Mouse (Mus musculus) hindbrain, embryonic 13.5 days (tissue): ENCODE data around the gene Kcnn1. TPM values are rescaled to one million over a fixed set of nuclear protein-coding genes. Genes with fewer than 3 reads are reported as not detected.

Source experiments
- ATAC-seq: fragments of 200-750 bp; cut with Nextera tagmentation; 2 replicates; pipeline ENCODE4 v1.8.0; 2017; ENCODE audit warnings: moderate TSS enrichment; ENCODE audit not compliant: low FRiP score
- H3K27ac ChIP-seq: fragments of 300-500 bp; sonication (generic); 2 replicates; pipeline ENCODE4 v1.5.1; 2015; ENCODE audit warnings: inconsistent platforms, mild to moderate bottlenecking, moderate library complexity
- H3K27me3 ChIP-seq: fragments of 300-500 bp; sonication (generic); 2 replicates; pipeline ENCODE4 v1.6.1; 2015; ENCODE audit warnings: mild to moderate bottlenecking, inconsistent platforms
- H3K36me3 ChIP-seq: fragments of 300-500 bp; sonication (generic); 2 replicates; pipeline ENCODE4 v1.6.1; 2015; ENCODE audit warnings: mild to moderate bottlenecking, inconsistent platforms
- H3K4me1 ChIP-seq: fragments of 300-500 bp; sonication (generic); replicated peaks from 2 replicates; pipeline ENCODE4 v1.6.1; 2015; ENCODE audit warnings: inconsistent platforms
- H3K4me2 ChIP-seq: fragments of 300-500 bp; sonication (generic); 2 replicates; pipeline ENCODE4 v1.6.1; 2015; ENCODE audit warnings: inconsistent platforms, mild to moderate bottlenecking, moderate library complexity
- H3K4me3 ChIP-seq: fragments of 300-500 bp; sonication (generic); 2 replicates; pipeline ENCODE4 v1.5.1; 2015; ENCODE audit warnings: mild to moderate bottlenecking, inconsistent platforms
- H3K9ac ChIP-seq: fragments of 300-500 bp; sonication (generic); 2 replicates; pipeline ENCODE4 v1.6.1; 2015; ENCODE audit warnings: mild to moderate bottlenecking, inconsistent platforms
- H3K9me3 ChIP-seq: fragments of 300-500 bp; sonication (generic); 2 replicates; pipeline ENCODE4 v1.6.1; 2016; ENCODE audit warnings: inconsistent platforms
- WGBS: fragments of 180-500 bp; shearing (Covaris S2); methylation state at CpG from one replicate; pipeline ENCODE4 v1.1.7; 2015; 5-methylcytosine and 5-hydroxymethylcytosine counted together
- polyA plus RNA-seq: library from polyadenylated mRNA; unstranded; fragments of >200 nt; fragmentation: Nextera tagmentation; extraction: Ambion mirVana; gene quantifications from 2 replicates; pipeline ENCODE4 v1.2.1, GENCODE M21; 2015

Kcnn1 gene
- polyA plus RNA-seq, 1 experiment from 2014 or later, result 17.7 TPM

DNA sequence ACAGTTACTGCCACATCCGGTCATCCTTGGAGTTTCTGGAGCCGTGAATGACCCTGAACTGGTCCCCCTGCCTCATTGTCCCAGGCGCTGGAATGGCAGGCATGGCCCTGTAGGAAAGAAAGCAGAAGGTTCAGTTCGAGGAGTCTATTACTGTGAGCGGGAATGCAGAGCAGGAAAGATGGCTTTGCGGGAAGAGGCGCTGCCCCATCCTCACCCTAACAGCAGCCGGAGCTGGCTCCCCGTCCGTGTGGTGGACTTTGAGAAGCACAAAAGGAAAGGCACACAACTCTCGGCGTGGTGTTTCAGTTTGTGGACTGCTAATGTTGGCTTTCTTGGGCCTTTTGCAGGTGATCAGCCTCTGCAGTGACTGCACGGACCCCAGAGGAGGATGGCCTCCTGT lies 11.4 kb upstream of the Kcnn1 start:
- ATAC-seq, result no peak
- H3K4me1 ChIP-seq, result peaks cover 20% of the 10 kb centered on the region
- H3K9me3 ChIP-seq, result no peaks in the 10 kb centered on the region
- 0 out of 2 replicates have a peak, but pooled peaks cover 4% of the 10 kb centered on the region for H3K27me3 ChIP-seq
- WGBS, result 91% methylated on average over 13 of the region's 13 CpGs
- H3K36me3 ChIP-seq, result no peaks in the 10 kb centered on the region
- H3K4me3 ChIP-seq, result no peak overlapping the region
- H3K27ac ChIP-seq, result 0 out of 2 replicates have a peak overlapping the region, but pooled peaks have one; percentile 12
- 0 out of 2 replicates have a peak overlapping the region, but pooled peaks have one; percentile 85 for H3K9ac ChIP-seq
- no peak overlapping the region for H3K4me2 ChIP-seq

DNA sequence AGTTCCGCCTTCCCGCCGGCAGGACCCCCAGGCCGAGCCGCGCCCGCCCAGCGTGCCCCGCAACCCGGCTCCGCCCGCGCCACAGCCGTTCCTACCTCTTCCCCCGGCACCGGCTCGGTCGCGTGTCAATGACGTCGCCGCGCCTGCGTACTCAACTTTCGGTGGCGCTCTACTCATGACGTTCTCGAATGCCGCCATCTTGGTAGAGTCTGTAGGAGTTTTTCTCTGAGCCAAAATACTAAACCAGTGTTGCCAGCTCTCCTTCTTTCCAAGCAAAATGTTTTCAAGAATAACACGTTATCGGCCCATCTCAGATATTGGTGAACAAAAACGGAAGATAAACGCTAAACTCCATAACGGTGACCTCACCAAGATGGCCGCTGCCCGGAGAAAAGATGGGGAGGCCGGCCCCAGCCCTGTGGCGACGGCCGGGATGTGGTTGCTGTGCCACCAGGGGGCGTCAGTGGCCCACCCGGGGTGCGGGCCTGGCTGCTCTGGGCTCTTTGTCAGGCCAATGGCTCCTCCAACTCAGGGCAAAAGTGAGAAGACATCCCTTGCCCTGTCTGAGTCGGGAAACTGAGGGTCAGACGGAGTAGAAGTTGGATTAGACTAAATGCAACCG lies 10.4 kb upstream of the Kcnn1 start, which contains the start of gene Ccdc124:
Gene Ccdc124, minus strand, starts transcription at position 572 of the 622 bp plus-strand sequence.
- Histone ChIP-seq H3K4me1 (peaks cover 28% of the 10 kb centered on the region), H3K9ac (peak within 1 kb of the TSS; percentile 85), H3K9me3 (no peaks in the 10 kb centered on the region), H3K4me3 (peak within 1 kb of the TSS; percentile 81), H3K27me3 (0 out of 2 replicates have a peak, but pooled peaks cover 3% of the 10 kb centered on the region), H3K4me2 (peak within 1 kb of the TSS; percentile 92), H3K36me3 (no peaks in the 10 kb centered on the region), H3K27ac (peak within 1 kb of the TSS; percentile 90)
- peak; percentile 83 for ATAC-seq
- 1% methylated on average over 46 of the region's 46 CpGs for WGBS

DNA sequence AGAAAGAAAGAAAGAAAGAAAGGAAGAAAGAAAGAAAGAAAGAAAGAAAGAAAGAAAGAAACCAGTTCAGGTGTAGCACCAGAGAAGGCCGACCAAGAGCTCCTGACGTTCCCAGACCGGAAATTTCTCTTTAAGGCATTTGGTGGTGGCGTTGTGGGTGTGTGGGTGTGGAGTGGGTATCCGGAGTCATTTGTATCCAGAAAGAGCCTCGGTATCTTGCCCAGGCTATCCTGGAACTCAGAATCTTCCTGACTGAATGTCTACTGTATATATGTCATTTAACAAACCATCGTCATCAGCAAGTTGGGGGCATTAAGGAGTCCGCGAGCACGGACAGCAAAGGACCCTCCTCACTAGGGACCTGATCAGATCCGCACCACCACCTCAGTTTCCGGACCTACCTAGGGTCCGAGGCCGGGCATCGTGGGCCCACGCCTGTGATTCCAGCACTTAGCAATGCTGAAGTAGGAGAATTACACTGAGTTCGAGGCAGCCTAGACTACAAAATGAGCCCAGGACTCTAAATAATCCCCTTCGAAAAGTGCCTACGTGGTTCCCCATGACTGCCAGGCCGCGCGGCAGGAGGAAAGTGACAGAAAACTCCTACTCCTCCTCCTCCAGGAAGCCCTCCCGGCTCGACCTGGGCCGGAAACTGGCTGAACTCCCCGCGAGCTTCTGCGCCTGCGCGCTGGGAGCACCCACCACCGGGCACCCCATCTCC lies 9.7 kb upstream of the Kcnn1 start:
- peak overlapping the region; percentile 81 for H3K4me3 ChIP-seq
- H3K36me3 ChIP-seq, result peaks cover 6% of the 10 kb centered on the region; the same call in 1 of the 2 replicates
- H3K27ac ChIP-seq, result peak overlapping the region; percentile 90
- H3K9me3 ChIP-seq, result no peaks in the 10 kb centered on the region
- peak overlapping the region; percentile 85 for H3K9ac ChIP-seq
- H3K4me2 ChIP-seq, result peak overlapping the region; percentile 92
- 7% methylated on average over 31 of the region's 31 CpGs for WGBS
- no peak; the same call in 1 of the 2 replicates for ATAC-seq
- H3K27me3 ChIP-seq, result 0 out of 2 replicates have a peak, but pooled peaks cover 2% of the 10 kb centered on the region
- peaks cover 35% of the 10 kb centered on the region for H3K4me1 ChIP-seq

DNA sequence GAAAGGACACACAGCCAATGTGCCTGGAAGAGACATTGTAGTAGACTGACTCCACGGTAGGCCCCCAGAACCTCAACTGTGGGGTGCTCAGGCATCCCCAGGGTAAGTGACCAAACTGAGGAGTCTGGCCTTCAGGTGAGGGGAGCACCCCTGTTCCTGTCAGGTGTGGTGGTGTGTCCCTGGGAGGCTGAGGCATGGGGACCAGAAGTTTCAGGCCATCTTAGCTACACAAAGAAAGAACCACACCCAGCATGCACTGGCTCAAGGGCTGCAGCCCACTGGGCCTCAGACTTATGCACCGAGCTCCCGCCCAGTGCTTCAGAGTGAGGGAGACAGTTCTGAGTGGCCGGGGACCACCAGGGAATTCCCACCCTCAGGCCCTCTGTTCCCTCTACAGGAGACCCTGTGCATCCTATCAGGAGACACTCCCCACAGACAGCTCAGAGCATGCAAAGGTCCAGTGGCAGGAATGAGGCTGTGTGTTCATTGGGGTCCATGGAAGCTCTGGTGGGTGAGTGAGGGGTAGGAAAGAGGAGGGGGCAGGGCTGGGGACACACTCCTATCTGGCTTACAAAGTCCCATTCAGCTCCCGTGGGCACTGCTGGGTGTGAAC lies 8.2 kb upstream of the Kcnn1 start:
- H3K27me3 ChIP-seq, result 0 out of 2 replicates have a peak, but pooled peaks cover 2% of the 10 kb centered on the region
- H3K4me1 ChIP-seq, result peaks cover 43% of the 10 kb centered on the region
- no peaks in the 10 kb centered on the region for H3K9me3 ChIP-seq
- H3K27ac ChIP-seq, result no peak overlapping the region
- no peak for ATAC-seq
- H3K4me3 ChIP-seq, result no peak overlapping the region
- H3K36me3 ChIP-seq, result peaks cover 10% of the 10 kb centered on the region; the same call in 1 of the 2 replicates
- H3K4me2 ChIP-seq, result no peak overlapping the region
- no peak overlapping the region for H3K9ac ChIP-seq
- 87% methylated on average over 5 of the region's 5 CpGs for WGBS

DNA sequence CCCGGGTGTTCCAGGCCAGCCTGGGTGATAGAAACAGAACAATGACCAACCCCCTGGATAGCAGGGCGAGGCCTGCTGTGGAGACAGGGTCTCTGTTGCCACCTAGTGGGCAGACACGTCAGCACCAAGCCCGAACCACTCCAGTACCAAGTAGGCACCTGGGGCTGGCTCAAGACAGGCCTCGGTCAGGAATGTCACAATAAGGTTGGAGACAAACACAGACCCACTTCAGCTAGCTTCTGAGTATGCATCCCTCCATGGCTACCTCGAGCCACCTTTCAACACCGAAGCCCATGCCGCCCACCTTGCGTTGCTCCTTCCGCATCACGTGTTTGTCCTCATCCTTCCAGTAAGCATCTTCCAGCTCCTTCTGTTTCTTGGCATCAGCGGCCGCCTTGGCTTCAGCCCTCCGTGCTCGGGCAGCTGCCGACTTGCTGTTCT lies 6.6 kb upstream of the Kcnn1 start:
- Histone ChIP-seq H3K36me3 (peaks cover 10% of the 10 kb centered on the region; the same call in 1 of the 2 replicates), H3K27me3 (0 out of 2 replicates have a peak, but pooled peaks cover 2% of the 10 kb centered on the region), H3K4me2 (peak overlapping the region; percentile 42; the same call in 1 of the 2 replicates), H3K9me3 (no peaks in the 10 kb centered on the region), H3K4me3 (no peak overlapping the region), H3K9ac (peak overlapping the region; percentile 67; the same call in 1 of the 2 replicates), H3K27ac (peak overlapping the region; percentile 88), H3K4me1 (peaks cover 53% of the 10 kb centered on the region)
- ATAC-seq, result no peak
- WGBS, result 52% methylated on average over 16 of the region's 16 CpGs

DNA sequence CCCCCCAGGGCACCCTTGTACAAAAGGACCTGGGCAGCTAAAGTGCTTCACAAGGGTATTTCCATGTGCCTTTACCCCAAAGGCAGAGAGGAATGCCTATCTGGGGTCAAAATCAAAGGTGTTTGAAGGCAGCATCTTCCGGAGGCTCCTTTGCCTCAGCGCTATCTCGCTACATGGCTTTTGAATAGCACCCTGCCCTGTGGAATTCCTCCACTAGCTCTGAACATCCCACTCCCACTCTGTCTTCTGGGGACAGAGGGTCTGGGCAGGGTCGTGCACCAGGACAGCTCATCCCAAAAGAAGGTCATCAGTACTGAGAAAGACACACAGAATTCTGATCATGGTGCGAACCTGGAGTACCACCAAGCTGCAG lies 6.1 kb upstream of the Kcnn1 start:
- Histone ChIP-seq H3K27ac (peak overlapping the region; percentile 88), H3K4me2 (peak overlapping the region; percentile 42), H3K9me3 (no peaks in the 10 kb centered on the region), H3K4me3 (0 out of 2 replicates have a peak overlapping the region, but pooled peaks have one; percentile 18), H3K27me3 (0 out of 2 replicates have a peak, but pooled peaks cover 2% of the 10 kb centered on the region), H3K4me1 (peaks cover 57% of the 10 kb centered on the region), H3K9ac (peak overlapping the region; percentile 67), H3K36me3 (peaks cover 10% of the 10 kb centered on the region; the same call in 1 of the 2 replicates)
- ATAC-seq, result no peak
- WGBS, result 33% methylated on average over 5 of the region's 5 CpGs

DNA sequence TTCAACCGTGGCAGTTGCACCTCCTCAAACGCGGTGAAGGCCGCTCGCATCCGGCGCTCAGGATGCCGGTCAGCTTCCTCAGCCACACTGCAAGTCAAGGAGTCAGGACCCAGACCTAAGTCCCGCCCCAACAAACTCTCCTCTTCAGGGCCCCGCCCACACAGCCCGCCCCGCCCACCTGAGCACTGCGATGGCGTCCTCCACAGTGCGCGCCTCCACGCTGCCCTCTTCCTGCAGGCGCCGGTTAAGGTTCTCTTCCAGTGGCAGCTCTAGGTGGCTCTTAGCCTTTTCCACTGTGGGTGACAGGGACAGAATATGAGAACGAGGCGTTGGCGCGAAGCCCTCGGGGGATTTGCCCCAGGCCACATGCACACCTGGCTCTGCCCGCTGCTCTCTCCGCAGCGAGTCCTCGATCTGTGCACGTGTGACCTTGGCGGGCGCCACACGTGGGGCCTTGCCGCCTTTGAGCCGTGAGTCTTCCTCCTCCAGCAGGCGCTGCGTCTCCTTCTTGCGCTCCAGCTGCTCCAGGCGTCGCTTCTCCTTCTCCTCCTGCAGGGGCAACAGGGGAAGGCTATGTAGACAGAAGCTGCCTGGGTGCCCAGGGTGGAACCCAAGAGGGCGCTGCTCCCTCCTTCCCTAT lies 5.6 kb upstream of the Kcnn1 start:
- H3K9me3 ChIP-seq, result no peaks in the 10 kb centered on the region
- peak overlapping the region; percentile 67 for H3K9ac ChIP-seq
- H3K4me1 ChIP-seq, result peaks cover 62% of the 10 kb centered on the region
- 0 out of 2 replicates have a peak, but pooled peaks cover 2% of the 10 kb centered on the region for H3K27me3 ChIP-seq
- ATAC-seq, result no peak
- H3K36me3 ChIP-seq, result peaks cover 10% of the 10 kb centered on the region; the same call in 1 of the 2 replicates
- 17% methylated on average over 40 of the region's 40 CpGs for WGBS
- H3K27ac ChIP-seq, result peak overlapping the region; percentile 88
- peak overlapping the region; percentile 42 for H3K4me2 ChIP-seq
- peak overlapping the region; percentile 18; the same call in 1 of the 2 replicates for H3K4me3 ChIP-seq

DNA sequence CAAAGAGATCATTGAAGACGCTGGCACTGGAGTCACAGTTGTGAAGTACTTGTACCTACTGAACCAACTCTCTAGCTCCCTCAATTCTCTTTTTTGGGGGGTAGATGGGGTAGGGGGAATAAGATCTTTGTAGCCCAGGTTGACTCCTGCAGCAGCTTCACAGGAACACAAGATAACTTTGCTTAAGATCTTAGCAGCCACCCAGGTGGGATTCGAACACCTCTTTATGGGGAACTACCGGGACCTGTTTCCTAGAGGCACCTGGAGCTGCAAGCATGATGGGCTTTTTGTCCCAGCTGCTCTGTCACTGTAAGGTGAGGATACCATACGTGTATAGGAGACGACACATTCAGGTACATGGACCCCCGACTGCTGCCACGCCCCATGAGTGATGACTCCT lies 3.5 kb upstream of the Kcnn1 start:
- no peak overlapping the region for H3K4me3 ChIP-seq
- H3K9me3 ChIP-seq, result no peaks in the 10 kb centered on the region
- H3K4me1 ChIP-seq, result peaks cover 71% of the 10 kb centered on the region
- ATAC-seq, result no peak
- peak overlapping the region; percentile 96 for H3K4me2 ChIP-seq
- peaks cover 10% of the 10 kb centered on the region; the same call in 1 of the 2 replicates for H3K36me3 ChIP-seq
- peak overlapping the region; percentile 99 for H3K27ac ChIP-seq
- 90% methylated on average over 7 of the region's 7 CpGs for WGBS
- 0 out of 2 replicates have a peak, but pooled peaks cover 7% of the 10 kb centered on the region for H3K27me3 ChIP-seq
- peak overlapping the region; percentile 68; the same call in 1 of the 2 replicates for H3K9ac ChIP-seq

DNA sequence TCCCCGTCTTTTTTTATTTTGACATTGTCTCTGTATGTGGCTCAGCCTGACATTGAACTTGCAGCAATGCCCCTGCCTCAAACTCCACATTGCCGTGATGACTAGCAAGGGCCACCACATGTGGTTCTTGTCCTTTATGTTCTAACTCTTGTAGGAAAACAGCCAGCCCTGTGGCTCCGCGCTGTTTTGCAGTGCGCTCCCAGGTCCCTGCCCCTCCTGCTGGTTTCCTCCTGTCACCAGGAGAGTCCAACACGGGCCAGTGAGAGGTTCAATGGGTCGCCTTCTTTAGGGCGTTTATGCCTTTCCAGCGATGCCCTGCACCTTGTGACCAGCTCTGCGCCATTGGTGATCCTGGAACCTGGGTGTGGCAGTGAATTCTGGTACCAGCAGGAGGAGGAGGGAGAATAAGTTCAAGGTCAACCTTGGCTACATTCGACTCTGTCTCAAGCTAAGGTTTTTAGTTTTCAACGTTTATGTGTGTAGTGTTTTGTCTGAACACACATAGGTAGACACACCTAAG lies 3.0 kb upstream of the Kcnn1 start:
- peaks cover 10% of the 10 kb centered on the region; the same call in 1 of the 2 replicates for H3K36me3 ChIP-seq
- H3K27me3 ChIP-seq, result 0 out of 2 replicates have a peak, but pooled peaks cover 7% of the 10 kb centered on the region
- peak overlapping the region; percentile 96 for H3K4me2 ChIP-seq
- H3K9me3 ChIP-seq, result no peaks in the 10 kb centered on the region
- 7% methylated on average over 12 of the region's 12 CpGs for whole genome bisulfite sequencing
- H3K27ac ChIP-seq, result peak overlapping the region; percentile 99
- peak overlapping the region; percentile 58 for H3K4me3 ChIP-seq
- ATAC-seq, result peak; percentile 4; the same call in 1 of the 2 replicates
- H3K9ac ChIP-seq, result peak overlapping the region; percentile 68
- H3K4me1 ChIP-seq, result peaks cover 73% of the 10 kb centered on the region

DNA sequence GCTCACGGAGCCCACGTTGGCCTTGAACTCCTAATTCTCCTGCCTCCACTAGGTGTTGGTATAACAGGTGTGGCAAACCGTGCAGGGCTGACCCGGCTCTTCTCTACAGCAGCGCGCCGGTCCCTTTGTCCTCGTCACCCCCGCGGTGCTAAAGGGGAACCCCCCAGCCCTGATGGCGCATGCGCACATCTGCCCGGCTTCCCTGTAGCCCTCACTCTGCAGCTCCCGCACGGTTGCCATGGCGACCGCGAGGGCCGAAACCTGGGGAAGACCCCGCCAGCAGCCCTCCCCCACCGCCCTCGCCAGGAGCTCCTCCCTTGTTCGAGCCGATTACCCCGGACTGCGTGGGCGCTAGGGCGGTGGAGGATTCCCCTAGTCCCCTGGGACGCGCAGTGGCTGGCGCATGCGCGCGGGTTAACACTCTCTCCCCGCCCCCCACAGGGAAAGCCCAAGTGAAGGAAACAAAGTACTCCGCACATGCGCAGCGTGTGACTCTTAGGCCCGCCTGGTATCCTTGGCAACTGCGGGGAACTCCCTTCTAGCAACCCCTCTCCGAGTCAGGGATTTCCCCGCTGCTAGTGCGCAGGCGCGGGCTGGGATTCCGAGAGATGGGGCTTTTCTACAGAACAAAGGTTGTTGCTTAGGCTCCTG lies 2.4 kb upstream of the Kcnn1 start:
- H3K4me1 ChIP-seq, result peaks cover 73% of the 10 kb centered on the region
- peak; percentile 85 for ATAC-seq
- H3K9ac ChIP-seq, result peak overlapping the region; percentile 88

More for the DNA sequence above, 2.4 kb upstream of the Kcnn1 start:
- H3K27ac ChIP-seq, result peak overlapping the region; percentile 99
- WGBS, result under 1% methylated on average over 45 of the region's 46 CpGs
- peaks cover 10% of the 10 kb centered on the region; the same call in 1 of the 2 replicates for H3K36me3 ChIP-seq
- no peaks in the 10 kb centered on the region for H3K9me3 ChIP-seq
- 0 out of 2 replicates have a peak, but pooled peaks cover 7% of the 10 kb centered on the region for H3K27me3 ChIP-seq
- peak overlapping the region; percentile 58 for H3K4me3 ChIP-seq
- peak overlapping the region; percentile 96 for H3K4me2 ChIP-seq
